Mouse (Mus musculus) CD4-positive, CD25-positive, alpha-beta regulatory T cell, adult 2 months (primary cell): ENCODE measurements around the gene Zfp750.

Experiments
- DNase-seq: peaks from one replicate; pipeline ENCODE4 v3.0.0-alpha.2; 2012; ENCODE audit warnings: low read depth, low spot score

Zfp750 gene

GRCm38 (mm10) chr11:121542471-121542870 lies 23.3 kb upstream of the Zfp750 start:
- no peak for DNase-seq

DNA sequence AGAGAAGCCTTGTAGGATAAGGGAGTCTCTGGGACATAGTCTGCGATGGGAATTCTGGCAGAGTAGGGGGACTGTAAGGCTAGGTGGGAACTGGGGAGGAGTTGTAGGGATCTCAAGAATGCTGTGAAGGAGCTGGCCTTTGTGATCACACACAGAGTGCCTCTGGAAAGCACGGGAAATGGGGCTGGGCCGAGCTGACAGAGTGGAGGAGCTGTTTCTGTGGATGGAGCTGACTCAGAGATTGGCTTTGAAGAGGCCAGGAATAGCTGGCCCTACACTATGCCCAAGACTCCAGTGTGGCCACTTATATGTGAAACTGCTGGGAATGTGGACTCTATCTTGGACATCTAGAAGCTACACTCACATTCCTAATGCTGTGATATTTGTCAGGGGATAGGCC lies 17.4 kb upstream of the Zfp750 start:
- DNase-seq = no peak

- no peak for DNase-seq
Measured at GRCm38 (mm10) chr11:121529747-121530146, 10.6 kb upstream of the Zfp750 start.

DNA sequence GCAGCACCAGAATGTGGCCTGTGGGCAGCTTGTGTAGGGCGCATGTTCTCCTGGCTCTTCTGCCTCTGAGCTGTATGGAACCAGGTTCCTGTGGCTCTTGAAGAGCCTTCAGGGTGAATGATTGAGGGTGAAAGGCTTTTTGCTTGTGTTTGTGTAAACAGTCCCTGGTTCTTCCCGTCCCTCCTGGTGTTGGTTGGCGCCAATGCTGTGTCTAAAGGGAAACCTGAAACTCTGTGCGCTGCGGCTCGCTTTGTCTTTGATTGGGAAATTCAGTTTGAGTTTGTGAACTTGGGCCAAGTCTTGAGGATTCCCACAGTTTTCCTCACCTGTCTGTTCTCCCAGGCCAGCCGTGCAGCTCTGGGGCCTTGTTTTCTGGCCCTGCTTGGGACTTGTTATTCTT lies 5.1 kb upstream of the Zfp750 start:
- no peak for DNase-seq

- peak; percentile 15 for DNase-seq
Measured at GRCm38 (mm10) chr11:121522156-121522762, 3.1 kb upstream of the Zfp750 start.

DNA sequence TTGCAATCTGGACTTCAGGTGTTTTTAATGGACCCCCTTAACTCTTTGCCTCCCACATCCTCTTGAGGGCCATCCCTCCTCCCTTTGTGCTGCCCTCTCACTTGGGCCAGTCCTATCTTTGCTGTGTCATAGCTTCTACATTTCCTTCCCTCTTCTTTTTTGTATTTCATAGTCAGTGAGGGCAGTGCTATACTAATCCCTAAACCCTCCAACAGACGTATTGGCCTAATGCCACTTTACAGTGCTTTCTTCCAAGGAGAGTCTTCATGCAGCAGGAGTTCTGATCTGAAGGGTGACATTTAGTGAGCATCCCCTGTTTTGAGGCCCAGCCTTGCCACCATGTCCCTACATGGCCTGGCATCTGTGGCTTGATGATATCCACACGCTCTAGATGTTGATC lies 1.6 kb upstream of the Zfp750 start:
- DNase-seq = no peak

GRCm38 (mm10) chr11:121519703-121520102 lies 570 bp upstream of the Zfp750 start:
- DNase-seq = no peak

- DNase-seq = no peak
Measured at GRCm38 (mm10) chr11:121517687-121518465, 1.3 kb downstream of the Zfp750 start.

DNA sequence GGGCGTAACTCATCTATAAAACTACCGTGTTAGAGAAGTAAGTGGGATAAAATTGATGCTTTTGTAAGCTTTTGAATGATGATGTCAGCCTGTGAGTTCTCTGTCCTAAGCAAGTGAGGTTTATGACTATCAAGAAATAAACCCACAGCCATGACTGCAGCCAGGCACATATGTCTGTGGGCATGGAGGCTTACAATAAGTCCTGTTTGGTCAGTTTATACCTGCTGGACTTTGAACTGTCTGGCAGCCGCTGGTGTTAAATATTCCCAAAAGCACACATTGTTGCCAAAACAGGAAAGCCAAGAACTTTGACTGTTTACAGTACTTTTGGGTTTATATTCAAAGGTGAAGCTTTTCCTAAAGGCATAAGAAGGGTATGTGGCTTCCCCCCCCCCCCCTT lies 2.2 kb downstream of the Zfp750 start:
- DNase-seq = no peak

DNA sequence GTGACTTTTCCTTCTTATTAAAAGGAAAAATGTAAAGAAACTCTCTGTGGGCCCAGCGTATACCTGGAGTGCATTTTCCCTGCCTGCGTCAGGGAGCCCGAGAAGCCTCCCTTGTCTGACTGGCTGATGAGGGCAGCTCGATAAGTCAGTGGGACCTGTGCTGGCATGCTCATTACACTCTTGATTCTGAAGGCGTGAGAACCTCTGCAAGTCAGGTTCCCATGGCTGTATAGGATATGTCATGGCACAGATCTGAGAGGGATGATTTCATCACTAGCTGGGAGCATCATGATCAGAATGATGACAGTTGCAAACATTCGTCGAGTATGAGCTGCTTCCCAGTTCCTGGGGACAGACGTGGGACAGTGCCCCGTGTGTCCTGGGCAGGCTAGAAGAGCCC lies 3.1 kb downstream of the Zfp750 start:
- DNase-seq = no peak

DNA sequence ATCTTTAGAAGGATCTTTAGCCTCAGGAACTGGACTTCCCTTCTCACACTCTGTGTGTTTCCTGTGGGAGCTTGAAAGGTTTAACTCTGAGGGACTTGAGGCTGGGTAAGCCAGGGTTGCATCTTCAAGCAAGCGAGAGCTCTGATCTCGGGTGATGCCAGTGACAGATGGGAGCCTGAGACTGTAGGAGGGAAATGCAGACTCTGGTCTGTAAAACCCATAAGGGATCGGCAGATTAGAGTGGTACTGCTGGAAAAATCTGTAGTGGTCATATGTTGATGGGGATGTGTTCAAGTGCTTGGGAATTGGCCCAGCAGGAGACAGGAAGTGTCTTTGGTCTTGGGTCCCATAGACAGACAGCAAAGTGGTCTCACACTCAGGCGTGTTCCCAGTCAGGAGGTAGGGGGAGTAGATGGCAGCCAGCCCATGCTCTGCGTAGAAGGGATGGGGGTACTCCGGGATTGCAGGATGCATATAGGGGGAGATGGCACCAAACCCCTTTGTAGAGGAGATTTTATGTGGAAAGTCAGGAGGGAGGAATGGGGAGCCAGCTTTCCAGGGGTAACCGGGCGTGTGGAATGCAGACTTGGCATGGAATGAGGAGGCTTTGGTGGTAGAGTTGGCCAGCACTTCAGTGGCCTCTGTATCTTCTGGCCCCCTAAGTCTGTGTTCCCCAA lies 6.1 kb downstream of the Zfp750 start:
- no peak for DNase-seq

- DNase-seq = no peak
Measured at GRCm38 (mm10) chr11:121510512-121511246, 8.5 kb downstream of the Zfp750 start.

DNA sequence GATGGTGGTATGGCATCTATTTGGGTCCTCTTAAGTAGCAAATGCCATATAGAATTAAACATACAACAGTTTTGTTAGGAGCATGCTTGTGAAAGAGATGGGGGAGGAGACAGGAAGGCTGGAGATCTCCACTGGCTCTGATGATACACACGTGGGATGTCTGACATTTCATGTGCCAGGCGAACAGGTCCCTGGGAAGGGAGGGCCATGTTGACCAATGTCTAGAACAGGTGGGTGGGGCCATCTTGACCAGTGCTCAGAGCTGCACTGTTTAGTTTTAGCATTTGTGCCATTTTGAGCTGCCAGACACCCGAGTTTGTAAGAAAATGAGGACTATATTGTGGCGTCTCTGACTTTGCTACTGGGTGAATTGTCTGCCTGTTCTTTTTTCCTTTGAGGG lies 10.7 kb downstream of the Zfp750 start:
- DNase-seq = no peak

- DNase-seq = no peak
Measured at GRCm38 (mm10) chr11:121502000-121502860, 16.9 kb downstream of the Zfp750 start.

- DNase-seq = no peak
Measured at GRCm38 (mm10) chr11:121501525-121501924, 17.6 kb downstream of the Zfp750 start.

- no peak for DNase-seq
Measured at GRCm38 (mm10) chr11:121500595-121500994, 18.5 kb downstream of the Zfp750 start.

GRCm38 (mm10) chr11:121490651-121491050 lies 28.5 kb downstream of the Zfp750 start:
- no peak for DNase-seq

GRCm38 (mm10) chr11:121485882-121486281 lies 33.3 kb downstream of the Zfp750 start:
- no peak for DNase-seq

GRCm38 (mm10) chr11:121481129-121481528 lies 38.0 kb downstream of the Zfp750 start:
- no peak for DNase-seq

DNA sequence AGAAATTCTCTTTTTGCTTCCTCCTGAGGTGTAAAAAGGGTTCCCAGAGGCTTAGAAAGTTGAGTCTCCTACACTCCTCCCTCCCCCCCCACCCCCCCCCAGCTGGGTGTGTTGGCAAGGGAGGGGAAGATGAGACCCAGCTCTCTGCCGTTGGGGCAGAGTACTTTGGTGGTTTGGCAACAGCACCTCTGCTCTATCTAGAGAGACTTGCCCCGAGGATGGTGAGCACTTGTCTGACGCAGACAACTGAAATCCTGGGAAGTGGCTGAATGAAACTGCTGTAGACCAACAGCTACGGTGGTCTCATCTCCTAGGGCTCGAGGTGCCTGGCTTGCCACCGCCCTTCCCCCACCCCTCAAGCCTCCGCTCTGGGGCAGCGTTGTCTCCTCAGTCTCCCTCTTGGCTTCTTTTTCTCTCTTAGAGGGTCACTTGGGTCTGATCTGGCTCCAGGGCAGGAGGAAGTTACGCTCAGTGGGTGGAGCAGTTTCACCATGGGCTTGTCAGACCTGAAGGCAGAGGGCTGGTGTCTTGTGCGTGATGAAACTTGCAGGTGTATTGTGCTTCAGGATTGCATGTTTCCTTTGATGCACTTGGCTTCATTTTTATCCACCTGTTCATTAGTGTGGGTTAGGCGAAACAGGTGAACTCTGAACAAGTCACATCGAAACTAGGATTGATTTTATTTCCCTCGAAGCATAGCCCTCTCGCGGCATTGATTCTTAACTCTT lies 39.5 kb downstream of the Zfp750 start:
- no peak for DNase-seq
